Mouse (Mus musculus): ENCODE data around the gene Zfp746. TPM values are rescaled to one million over a fixed set of nuclear protein-coding genes. Genes with fewer than 3 reads are reported as not detected.

Gene Zfp746
- total RNA-seq, 2 experiments from 2014 or later: 27.5 to 29.6 TPM

DNA sequence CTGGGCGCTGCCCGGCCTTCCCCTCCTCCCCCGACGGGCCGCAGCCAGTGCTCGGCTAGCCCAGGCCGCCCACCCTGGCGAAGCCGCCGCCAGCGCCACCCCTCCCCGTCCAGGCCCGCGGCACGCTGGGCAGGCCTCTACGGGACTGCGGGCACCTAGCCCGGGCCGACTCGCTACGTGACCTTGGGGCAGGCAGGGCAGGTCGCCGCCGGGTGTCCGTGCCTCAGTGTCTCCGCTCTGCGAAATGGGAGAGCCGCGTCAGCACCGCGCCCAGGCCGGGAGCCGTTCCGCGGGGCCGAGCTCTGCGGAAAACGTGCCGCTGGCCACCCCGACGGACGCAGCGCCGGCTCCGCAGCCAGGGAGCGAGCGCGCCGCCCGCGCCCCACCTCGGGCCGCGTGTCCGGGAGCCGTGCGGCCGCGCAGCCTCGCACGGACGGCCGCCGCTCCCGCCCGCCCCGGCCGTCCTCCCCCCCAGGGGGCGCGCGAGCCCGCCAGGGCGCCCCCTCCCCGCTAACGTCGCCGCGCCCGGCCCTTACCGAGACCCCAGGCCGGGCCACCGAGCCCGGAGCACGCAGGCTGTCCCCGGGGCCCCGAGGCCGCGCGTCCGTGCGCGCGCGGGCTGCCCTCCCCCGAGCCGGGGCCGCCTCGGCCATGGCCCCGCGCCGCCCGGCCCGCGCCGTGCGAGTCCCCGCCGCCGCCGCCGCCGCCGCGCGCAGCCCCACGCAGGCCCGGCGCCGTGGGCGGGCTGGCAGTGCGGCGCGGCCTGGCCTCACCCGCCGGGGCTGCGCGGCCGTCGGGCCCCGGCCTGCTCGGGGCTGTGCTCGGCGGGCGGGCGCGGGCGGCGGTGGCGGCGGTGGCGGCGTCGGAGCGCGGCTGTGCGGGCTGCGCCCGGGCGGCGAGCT, 38.7 kb downstream of the Zfp746 start:
- peak; percentile 50 to 59 for DNase-seq (ENCODE audit: low spot score in 2 of 2)

DNA sequence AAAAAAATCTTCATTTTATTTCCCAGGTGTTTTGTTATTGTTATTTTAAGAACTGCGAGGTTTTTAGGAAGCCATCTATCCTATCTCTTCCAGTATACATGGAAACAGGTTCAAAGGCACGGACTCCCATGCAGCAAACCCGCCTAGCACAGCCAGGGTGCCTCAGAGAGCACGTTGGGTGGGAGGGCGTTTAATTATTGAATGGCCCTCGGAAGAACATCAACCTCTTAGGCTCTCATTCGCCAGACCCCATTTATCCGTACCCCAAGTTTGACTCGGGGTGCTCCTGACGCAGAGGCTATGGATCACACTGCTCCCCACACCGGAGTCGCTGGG, 39.3 kb downstream of the Zfp746 start:
- no peak for DNase-seq (ENCODE audit: low spot score in 2 of 2)

DNA sequence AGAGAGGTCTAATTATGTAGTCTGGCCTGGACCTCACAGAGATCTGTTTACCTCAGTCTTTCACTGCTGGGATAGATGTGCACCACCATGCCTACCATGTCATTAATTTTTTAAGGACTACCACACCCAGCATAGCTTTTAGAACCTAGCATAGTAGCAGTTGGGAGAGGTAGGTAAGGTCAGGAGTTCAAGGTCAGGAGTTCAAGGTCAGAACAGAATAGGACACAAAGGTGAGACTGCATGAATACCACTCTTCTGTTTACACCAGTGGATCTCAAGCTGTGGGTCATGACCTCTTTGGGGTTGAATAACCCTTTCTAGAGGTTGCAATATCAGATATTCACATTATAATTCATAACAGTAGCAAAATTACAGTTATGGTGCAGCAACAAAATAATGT, 53.7 kb downstream of the Zfp746 start:
- DNase-seq (ENCODE audit: low spot score in 2 of 2): no peak

DNA sequence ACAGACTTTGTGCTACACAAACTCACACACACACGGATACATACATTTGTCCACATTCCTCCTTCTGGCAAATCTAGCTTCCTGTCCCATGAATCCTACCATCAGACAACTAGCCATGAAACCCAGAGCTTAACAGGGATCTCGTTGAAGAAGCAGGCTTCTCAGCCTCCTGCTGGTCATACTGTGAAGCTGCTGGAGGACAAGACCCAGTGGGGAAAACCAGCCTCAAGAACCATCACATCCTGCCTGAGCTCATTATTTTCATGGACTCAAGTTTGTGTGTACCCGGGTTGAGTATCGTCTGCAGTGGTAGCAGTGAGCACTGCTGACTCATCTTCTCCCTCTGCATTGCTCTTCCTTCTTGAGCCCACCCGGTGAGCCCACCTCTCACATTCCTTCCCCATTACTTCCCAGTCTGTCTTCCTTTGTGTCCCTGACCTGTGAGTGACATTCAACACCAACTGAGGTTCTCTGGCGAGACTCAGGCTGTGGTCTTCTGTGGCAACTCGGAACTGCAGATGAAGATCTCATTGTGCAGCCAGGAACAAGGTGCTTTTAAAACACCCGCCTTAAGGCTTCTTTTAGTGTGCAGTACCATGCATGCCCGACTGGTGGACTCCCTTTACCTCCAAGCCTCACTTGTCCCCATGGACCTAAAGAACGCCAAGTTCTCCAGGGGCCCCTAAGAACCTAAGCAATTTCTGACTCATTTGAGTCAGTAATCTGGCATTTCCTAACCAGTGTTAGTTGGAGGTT, 60.3 kb downstream of the Zfp746 start:
- DNase-seq (ENCODE audit: low spot score in 2 of 2): no peak

DNA sequence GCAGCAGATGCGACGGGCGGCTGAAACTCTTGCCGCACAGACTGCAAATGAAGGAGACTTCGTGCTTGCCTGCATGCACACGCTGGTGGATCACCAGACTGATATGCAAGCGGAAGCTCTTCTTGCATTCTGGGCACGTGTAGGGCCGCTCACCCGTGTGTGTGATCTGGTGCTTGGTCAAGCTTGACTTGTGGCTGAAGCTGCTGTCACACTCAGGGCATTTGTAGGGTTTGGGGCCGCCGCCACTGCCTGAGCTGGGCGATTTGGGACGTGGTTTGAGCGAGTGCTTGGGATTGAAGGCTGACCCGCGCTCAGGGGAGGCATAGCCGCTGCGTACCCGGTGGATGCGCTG, 61.4 kb downstream of the Zfp746 start:
- DNase-seq (ENCODE audit: low spot score in 2 of 2): no peak

DNA sequence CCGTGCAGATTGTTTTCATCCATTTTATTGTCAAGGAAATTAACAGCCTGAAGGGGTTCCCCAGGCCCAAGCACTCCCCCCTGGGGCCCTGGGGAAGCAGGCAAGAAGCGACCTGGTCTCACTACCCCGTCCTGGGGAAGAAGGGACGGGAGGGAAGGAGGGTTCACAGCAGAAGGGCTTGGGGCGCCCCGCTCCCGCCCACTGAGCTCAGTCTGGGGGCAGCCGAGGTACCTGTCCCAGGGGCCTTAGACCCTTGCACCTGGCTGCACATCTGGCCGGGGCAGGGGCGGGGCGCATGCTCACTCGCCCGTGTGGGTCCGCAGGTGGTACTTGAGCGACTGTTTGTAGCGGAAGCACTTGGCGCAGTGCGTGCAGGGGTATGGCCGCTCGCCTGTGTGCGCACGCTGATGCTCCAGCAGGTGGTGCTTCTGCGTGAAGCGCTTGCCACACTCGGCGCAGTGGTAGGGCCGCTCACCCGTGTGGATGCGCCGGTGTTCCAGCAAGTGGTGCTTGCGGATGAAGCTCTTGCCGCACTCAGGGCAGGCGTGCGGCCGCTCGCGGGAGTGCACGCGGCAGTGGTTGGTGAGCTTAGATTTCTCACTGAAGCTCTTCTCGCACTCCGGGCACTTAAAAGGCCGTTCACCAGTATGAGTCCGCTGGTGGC, 61.9 kb downstream of the Zfp746 start:
- DNase-seq (ENCODE audit: low spot score in 2 of 2): peak in 1 of 2 experiments; percentile 52

DNA sequence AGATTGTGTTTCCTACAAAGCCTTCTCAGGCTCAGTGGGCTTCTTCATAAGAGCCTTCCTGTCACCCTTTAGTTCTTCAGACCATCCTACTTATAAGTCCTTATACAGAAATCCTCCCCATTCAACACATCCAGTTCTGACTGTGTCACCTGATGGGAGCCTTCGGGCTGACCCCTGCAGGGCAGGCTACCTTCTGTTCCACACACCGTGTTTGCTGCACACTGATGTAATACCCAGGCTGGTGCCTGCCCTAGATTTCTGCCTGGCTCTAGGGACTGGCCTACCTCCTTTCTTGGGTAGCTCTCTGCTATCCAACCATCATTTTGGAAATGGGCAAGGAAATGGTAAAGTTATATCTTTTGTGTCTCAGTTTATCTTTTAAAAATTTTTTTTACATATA, 63.7 kb downstream of the Zfp746 start:
- no peak for DNase-seq (ENCODE audit: low spot score in 2 of 2)

DNA sequence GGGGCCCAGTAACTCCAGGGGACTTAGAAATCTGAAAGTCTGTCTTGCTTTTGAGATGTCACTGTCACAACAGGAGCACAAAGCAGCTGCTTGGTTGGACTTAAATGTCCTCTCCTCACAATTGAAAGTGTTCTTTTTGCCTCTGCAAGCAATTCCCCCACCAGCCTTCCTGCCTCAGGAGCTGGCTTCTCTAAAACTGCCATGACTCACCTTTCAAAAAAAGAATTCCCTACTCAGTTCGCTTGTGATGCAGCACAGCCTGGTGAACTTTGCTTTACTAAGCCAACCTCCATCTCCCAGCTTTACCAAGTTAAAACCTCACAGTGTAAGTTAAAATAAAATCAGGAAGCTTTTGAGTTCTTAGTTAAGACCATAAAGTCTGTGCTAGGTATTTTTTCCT, 64.7 kb downstream of the Zfp746 start:
- no peak for DNase-seq (ENCODE audit: low spot score in 2 of 2)

DNA sequence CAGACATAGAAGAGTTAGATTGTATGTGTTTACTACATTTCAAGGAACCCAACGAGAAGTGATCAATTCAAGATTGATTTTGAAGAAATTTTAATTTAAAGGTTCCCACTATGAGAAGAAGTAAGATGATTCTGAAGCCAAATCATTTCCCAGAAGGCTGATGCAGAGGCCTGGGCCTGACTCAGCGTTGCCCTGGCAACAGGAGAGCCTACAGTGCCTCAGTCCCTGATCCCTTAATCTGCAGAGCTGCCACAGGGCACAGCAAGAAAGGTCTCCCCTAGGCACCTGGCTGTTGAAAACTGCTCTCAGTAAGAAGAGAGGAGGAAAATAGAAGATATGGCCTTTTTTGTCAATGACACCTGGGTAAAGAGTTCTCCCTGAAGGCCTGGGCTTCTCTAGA, 66.4 kb downstream of the Zfp746 start:
- DNase-seq (ENCODE audit: low spot score in 2 of 2): no peak

DNA sequence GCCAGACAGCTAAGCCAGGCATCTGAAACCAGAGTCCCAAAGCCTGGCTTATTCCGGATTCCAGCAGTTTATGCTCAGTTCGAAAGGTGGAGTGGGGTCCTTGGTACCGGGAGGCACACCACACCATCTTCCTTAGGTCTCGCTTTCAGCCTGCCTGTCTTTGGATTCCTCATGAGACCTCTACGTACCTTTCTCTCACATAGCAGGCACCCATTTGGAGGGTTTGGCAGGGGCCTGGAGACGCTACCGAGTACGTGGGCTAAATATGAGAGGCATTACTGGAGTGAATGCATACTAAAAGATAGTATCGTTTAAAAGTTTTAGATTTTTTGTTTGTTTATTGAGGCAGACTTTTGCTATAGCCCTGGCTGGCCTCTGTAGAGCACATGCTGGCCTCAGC, 69.6 kb downstream of the Zfp746 start:
- no peak for DNase-seq (ENCODE audit: low spot score in 2 of 2)

DNA sequence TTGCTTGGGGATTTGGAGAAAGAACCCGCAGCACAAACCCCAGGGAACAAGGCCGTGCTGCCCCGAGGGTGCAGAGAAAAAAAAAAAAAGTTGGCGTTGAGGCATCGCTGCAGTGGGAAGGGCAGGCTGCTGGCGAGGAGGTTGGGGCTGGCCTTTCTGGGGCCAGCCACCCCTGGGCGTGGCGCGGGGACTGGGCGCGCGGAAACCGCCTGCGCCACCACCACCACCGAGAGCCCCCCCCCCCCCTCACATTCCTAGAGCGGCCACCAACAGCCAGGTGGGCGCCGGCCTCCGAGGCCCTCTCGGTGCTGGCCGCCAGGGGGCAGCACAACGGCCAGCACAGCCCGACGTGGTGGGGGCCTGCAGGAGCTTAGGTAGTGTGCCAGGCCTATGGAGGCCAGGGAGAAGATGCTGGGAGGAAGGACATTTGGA, 70.3 kb downstream of the Zfp746 start:
- peak; percentile 44 to 76 for DNase-seq (ENCODE audit: low spot score in 2 of 2)

Small RNA genes lying within 50 kb of the gene (microRNA-seq; reads per million reads assigned to microRNA genes)
- gene Gm24563: 0 to 0.22 reads per million in 2 experiments

Other genes starting within 250 kb of the Zfp746 start
- 10 to 100 TPM; 25.9 to 26.5 TPM for gene Zfp282, start 209.4 kb downstream of the Zfp746 start, total RNA-seq (2021)
- gene Zfp212, start 166.1 kb downstream of the Zfp746 start, total RNA-seq (2021): 10 to 100 TPM; 16.9 to 17.2 TPM
- gene Zfp956, start 133.2 kb downstream of the Zfp746 start, total RNA-seq (2021): 10 to 100 TPM; 21.9 to 25.0 TPM
- gene Zfp777, start 37.7 kb downstream of the Zfp746 start, total RNA-seq (2021): 10 to 100 TPM; 36.6 to 44.9 TPM